Mouse (Mus musculus) cortical plate, adult 2 months (tissue): ENCODE data around the gene Zfp619.
"Not testable (repeated sequence)": the region's sequence is repeated elsewhere in the genome, so short reads cannot be mapped to it uniquely, and the experiment has no call there.

ENCODE experiments used
- CTCF ChIP-seq: fragments of 200-500 bp; IDR thresholded peaks from 2 replicates; pipeline ENCODE4 v1.5.1; 2011; ENCODE audit warnings: mild to moderate bottlenecking, control low read depth, low read length; ENCODE audit not compliant: insufficient read depth; ENCODE audit errors: extremely low read depth
- POLR2A ChIP-seq: fragments of 200-500 bp; IDR thresholded peaks from 2 replicates; pipeline ENCODE4 v1.6.1; 2011; ENCODE audit warnings: mild to moderate bottlenecking, low read length, control low read depth; ENCODE audit not compliant: insufficient read depth; ENCODE audit errors: extremely low read depth

GRCm38 (mm10) chr7:39586834-39587233 lies 69.3 kb downstream of the Zfp619 start:
- TF ChIP-seq CTCF, POLR2A: not testable (repeated sequence)
